Mouse (Mus musculus) CD4-positive, CD25-positive, alpha-beta regulatory T cell, adult 4 months (primary cell): Measurements from ENCODE around the gene Slc39a11. TPM values are rescaled to one million over a fixed set of nuclear protein-coding genes. Genes with fewer than 3 reads are reported as not detected.

ENCODE experiments used
- ATAC-seq: one replicate; pipeline ENCODE4 v1.8.0; 2017
- polyA plus RNA-seq, 2 experiments: library from polyadenylated mRNA; unstranded; fragments of 100-300 nt; shearing (Covaris generic); gene quantifications; one replicate each; pipeline ENCODE4 v1.2.1; 2017

The Slc39a11 gene
- 10 to 100 TPM; 12.0 to 17.9 TPM for polyA plus RNA-seq

DNA sequence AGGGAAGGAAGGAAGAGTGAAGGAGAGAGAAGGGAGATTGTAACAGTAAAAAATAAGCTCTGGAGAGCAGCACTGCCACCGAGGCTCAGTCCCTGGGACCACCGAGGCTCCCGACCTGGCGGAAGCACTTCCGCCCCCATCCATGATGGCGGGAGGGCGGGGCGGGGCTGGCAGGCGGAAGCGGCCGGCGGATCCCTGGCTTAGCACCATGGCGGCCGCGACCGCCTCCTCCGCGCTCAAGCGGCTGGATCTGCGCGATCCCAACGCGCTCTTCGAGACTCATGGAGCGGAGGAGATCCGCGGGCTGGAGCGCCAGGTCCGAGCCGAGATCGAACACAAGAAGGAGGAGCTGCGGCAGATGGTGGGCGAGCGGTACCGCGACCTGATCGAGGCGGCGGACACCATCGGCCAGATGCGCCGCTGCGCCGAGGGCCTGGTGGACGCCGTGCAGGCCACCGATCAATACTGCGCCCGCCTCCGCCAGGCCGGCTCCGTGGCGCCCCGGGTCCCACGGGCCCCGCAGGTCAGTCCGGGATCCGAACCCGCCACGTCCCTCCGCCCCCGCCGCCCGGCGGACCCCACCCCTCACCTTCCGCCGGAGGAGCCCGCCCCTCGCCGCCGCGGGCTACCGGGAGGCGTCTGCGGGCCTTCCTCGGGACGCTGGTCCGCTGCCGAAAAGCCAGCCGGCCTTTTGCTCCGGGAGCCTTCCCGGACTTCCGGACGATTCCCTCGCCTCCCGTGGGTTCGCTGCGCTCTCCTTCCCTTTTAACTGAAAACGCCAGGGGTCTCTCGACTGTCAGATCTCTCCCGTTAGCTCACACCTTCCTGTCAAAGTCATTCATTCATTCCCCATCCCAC, at the start of gene Slc39a11:
TSS of gene Slc39a11 (minus strand) at position 727 of the 858 bp plus-strand sequence.
- ATAC-seq, result peak; percentile 74

DNA sequence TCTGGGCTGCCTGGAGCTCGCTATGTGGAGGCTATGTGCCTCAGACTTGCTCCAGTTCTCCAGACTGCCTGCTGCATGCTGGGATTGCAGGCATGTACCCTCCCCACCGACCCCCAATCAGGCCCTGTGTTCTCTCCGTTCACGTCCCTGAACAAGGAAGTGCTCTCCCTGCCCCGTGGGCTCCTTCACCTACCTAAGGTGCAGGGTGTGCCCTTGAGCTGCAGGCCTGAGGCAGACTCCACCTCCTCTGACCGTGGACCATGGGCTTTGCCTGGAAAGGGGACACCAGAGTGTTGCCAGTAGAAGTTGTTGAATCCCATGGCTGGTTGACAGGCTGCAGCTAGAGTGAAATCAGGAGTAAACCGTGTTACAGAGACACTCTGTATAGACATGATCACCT, 49.8 kb upstream of the Slc39a11 start:
- no peak for ATAC-seq

DNA sequence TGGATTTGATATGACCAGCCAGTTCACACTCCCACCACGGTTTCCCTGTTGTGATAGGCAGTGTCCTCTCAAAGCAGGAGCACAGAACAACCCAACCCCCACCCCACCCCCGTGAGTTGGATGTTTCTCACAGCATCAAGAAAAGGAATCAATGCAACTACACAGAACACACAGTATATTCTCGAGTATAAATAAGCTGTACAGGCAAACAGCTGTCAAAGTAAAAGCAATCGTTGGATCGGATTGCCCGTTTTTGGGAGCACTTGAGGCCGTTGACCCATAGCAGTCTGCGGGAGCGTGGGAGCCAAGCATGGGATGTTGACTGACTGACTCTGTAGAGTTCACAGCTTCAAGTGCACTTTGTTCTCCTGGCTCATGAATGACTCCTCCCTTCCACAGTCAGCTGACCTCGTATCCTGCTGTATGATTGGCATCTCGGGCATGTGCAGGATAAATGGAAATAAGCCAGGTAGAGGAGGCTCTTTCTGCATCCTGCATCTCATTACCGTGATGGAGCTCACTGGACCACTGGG, 48.2 kb upstream of the Slc39a11 start:
- ATAC-seq, result no peak

DNA sequence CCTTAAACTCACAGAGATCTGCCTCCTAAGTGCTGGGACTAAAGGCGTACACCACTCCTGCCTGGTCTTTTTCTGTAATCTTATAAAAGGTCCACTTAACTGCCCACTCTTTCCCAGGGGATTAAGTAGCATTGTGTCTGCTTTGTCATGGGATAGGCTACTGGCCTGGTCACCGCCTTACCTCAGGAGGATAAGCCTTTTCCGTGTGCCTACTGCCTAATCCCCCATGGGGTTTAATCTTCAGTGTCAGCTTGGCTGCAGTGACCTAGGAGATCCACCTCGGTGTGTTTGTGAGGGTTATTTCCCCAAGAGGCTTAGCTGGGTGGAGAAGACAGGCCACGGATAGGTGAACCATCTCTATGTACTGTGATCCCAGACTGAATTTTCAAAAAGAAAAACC, 47.7 kb upstream of the Slc39a11 start:
- no peak for ATAC-seq

DNA sequence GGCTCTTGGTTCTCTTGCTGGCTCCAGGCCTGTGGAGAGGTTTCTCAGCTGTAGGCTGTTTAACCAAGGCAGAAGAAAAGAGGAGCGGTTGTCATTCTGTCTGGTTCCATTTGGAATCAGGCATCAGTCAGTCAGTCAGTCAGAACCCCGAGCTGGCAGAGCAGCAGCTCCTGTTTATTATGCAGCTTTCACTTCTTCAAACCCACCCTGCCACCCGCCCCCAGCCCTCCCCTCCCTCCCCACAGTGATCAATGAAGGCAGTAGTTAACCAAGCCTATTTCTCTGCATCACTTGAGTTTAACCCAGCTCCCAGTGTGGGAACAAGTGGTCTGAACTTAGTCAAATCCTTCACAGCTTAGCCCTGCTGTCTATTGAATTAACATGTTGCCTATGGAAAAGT, 42.0 kb upstream of the Slc39a11 start:
- no peak for ATAC-seq

DNA sequence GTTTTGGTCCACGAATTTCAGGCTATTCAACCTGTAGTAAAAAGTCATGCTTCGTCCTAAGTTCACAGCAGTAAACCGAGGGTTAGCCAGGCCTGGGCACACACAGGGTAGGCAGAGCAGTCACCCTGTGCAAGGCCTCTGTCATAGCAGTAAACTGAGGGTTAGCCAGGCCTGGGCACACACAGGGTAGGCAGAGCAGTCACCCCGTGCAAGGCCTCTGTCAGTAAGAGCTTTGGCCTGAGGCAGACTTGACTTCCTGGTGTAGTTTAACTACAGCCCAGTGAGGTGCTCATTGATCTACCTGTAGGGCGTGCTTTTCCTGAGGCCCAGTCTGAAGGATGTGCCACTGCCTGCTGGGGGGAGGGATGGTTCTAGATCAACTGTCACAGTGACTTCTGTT, 41.4 kb upstream of the Slc39a11 start:
- ATAC-seq, result no peak

DNA sequence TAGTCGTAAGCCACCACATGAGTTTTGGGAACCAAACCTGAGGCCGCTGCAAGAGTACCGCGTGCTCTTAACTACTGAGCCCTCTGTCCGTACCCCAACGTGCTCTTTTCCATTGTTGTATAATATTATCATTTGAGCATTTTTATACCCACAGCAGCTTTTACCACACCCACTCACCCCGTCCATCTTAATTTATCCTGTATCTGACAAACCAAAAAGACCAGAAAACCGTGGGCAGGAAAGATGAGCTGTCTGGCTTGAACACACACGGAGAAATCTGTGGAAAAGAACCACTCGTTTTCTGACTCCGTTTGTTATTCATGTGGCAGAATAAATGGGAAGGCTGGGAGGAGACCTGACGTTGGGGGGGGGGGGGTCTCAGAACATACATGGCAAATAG, 40.6 kb upstream of the Slc39a11 start:
- no peak for ATAC-seq

DNA sequence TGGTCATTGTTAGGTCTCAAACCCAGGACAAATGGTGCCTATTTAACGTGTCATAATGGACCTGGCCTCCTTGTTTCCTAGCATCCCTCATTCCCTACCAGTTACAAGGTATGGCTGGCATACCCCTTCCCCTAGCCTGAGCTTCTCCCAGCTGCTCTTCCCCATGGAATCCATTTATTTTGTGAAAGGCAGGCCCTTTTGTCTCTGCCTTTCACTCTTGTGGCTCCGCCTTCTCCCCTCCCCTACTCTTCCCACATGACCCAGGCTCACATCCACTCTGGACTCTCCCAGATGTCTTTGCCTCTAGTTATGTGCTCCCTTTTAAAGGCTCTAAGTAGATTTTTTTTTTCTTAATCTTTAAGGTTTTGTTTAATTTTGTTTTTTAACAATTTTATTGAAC, 37.2 kb upstream of the Slc39a11 start:
- no peak for ATAC-seq

DNA sequence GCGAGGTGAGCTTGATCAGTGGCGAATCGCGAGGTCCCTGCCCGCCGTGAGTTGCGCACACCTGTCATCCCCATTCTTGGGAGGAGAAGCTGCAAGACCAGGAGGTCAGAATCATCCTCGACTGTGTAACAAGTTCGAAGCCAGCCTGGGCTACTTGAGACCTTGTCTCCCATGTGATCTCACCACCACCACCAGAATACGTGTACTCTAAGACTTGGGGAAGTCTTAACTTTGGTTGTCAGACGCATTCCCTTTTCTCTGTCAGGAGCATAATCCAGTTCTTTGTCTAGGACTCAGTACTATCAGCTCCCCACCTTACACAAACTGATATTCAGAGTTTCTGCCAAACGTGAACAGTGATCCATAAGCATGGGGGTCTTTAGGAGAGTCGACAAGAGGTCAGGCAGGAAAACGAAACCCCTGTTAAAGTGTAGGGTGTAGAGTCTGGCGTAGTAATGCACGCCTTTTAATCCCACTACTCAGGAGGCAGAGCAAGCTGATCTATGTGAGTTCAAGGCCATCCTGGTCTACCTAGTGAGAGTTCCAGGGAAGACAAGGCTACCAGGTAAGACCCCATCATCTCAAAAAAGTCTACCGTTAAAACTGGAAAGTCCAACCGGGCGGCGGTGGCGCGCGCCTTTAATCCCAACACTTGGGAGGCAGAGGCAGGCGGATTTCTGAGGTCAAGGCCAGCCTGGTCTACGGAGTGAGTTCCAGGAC, 35.0 kb upstream of the Slc39a11 start:
- ATAC-seq, result peak; percentile 20

DNA sequence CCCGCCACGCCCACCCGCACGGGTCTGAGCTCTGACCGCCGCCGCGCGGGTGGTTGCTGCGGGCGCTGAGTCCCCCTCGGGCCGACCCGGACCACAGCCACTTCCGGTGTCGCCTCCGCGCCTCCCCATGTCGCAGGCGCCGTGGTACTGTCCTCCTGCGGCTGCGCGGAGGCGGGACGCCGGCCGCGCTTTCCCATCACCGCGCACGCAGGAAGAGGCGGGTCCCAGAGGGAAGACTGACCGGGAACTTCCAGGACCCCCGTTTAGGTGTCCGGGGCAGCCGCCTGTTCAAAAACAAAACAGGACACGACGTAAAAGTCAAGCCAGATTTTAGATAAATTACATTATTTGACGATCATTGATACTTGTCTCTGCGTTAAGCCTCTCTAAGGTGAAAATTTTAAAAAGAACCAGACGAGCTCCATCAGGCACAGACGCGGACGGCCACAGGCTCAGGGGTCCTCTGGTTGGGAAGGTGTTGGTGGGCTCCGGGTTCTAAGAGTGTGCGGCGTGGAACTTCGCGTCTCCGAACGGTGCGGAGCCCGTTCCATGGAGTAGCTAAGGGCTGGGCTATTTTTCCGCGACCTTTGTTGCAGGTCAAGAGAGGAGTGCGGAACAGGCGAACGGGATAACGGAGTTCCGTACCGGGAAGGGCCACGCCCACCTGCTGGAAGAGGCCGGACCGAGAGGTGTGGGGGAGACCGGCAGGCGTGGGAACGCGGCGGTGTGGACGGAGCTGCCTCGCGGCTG, 34.3 kb upstream of the Slc39a11 start, which contains the start of the genes Fam104a and D11Wsu47e:
TSS of gene Fam104a (minus strand) at position 199 of the 750 bp plus-strand sequence.
TSS of gene D11Wsu47e (plus strand) at position 456 of the 750 bp plus-strand sequence.
- peak; percentile 90 for ATAC-seq

DNA sequence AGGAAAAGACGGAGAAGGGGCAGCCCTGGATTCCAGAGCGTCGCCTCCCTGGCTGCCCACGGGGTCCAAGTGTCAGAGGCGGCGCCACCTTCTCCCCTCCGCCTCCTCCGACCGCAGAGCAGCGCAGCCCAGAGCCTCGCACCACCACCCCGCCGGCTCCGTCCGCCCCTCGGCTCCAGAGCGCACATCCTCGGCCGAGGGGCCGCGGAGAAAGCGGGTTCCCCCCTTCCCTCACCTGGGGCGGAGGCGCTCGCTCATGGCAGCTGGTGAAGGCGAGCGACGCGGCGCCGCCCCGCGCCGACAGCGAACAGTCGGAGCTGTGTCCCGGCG, 33.7 kb upstream of the Slc39a11 start:
- ATAC-seq, result no peak

DNA sequence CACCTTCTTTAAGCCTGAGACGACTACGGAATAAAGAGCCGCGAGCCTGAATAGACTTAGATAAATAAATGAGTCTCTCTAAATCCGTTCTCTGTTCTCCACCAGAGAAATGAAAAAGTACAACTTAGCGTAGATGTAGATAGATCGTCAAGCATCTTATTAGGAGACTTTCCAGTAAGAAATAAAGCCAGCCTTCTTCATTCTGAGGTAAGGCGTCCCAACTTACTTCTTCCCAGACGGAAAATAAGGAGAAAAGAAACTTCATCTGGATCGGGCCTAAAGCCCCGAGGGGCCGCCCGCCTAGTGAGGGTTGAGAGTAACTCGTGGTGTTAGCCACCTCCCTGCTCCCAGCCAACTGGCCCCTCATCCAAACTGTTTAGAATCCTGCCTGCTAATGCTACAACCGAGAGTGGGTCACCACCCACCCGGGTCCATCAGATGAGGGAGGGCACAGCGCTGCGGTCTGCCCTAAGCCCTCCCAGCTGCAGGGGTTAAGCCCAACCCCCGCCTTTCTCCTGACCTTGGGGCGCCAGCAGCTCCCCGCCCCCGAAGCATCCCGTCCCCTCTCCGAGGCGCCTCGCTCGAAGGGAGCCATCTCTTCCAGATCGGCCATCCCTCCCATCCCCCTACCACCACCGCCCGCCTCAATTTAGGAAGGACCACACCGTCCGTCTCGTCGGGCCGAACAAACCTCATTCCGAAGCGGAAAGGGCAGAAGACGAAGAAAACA, 33.2 kb upstream of the Slc39a11 start:
- peak; percentile 21 for ATAC-seq

DNA sequence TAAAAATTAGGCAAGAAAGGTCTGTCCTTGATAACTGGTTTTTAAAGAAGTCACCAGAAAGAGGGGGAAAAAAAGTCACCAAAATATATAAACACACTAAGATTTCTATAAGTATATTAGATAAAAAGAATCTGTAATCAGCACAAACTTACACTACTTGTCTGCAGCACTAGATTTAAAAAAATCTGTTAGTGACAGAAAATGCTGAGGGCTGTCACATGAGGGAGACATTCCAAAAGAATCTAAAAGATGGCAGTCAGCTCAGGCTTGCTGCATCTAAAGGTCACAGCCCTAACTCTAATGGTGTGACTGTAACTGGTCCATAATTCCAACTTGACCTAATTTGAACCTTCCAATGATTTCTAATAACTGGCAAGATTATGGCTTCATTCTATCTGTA, 32.1 kb upstream of the Slc39a11 start:
- no peak for ATAC-seq

DNA sequence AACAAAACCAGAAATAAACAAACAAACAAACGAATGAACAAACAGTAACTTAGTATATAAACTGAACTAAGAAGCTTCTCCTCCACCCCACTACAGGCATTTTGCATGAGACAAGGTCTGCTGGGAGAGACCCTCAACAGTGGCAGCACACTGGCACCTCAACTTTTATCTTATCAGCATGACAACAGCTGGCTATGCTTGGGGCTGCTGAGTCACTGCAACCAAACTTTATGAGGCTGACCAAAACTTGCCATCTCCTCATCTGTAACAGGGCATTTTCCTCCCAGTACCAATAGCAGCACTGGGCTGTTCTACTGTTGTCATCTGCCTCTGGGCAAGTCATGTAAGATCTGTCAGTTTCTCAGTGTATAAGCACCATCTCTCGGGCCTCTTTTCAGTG, 31.1 kb upstream of the Slc39a11 start:
- no peak for ATAC-seq

DNA sequence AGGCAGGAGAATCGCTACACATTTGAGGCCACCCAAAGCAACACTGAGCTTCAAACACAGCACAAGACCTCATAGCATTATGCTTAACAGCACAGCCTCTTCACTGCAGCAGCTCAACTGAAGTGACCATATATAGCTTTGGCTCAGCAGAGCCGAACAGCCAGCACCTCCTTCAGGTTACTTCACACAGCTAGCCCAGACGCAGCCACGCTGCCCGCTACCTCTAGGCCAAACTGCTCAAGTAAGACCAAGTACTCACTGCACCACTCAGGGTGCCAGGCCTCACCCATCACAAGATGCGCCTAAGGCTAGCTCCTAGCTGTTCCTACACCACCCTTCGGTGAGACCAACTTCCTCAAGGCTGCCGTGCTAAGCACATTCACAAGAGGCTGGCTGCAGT, 28.5 kb upstream of the Slc39a11 start:
- ATAC-seq, result no peak

DNA sequence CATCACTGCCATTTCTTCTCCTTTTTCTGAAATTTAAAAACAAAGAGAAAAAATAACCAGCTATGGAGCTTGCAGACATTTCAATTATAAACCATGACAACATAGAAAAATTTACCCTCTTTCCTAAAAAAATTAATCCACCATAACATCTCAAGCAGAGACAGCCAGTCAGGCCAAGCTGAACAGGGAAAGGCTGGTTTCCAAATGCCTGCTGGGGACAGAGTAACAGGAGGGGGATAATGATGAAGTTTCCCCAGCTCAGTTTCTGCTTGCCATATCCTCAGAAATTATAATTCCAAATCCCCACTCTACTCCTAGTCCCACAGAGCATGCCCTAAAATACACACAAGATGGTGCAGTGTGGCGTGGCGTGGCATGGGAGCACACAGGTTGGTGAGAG, 27.5 kb upstream of the Slc39a11 start:
- no peak for ATAC-seq

DNA sequence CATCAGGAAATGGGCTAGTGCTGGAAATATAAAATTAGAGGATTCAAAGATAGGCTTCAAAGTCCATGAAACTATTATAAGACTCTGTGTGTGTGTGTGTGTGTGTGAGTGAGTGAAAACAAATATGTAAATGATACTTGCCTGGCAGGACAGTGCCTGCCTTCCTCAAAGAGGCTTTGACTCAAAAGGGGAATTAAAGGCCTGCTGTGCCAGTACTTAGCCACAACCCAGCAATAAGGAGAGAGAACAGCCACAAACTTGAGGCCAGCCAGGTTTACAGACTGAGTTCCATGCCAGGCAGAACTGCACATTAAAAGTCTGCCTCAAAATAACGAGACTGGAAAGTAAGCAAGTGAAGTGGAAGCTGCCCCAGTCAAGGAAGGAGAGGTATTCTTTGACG, 27.0 kb upstream of the Slc39a11 start:
- ATAC-seq, result no peak

DNA sequence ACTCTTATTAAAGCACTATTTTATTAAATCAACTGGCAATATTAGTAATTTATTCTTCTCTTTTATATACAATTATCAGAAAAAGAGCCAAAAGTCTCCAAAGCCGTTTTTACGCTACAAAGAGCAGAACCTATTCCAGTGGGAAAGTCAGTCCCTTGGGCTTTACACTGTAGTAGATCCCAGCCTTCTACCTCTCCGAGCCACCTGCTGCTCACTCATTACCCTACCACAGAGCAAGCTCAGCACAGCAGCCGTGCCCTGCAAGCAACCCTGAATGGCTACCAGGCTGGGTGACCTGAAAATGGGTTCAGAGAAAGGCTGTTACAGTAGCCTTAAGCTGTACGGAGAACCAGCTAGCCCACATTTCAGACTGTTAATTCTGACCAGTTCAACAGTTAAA, 24.7 kb upstream of the Slc39a11 start:
- no peak for ATAC-seq

DNA sequence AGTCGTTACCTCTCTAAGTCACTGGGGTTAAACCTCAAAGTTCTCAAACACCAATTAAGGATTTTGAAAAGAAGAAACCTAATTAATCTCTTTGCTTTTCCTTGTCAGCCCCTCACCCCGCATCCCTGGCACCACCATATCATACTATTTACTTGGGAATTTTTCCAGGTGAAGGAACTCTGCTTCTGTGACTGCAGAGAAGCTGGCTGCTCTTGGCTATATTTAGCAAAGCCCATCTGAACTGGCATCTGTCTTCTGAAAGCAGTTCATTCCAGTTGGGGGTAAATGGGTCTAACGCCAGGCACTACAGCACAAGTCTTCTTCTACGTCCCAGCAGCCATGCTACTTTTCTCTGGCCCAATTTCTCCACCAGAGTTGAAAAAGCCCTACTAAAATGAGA, 23.7 kb upstream of the Slc39a11 start:
- ATAC-seq, result no peak

DNA sequence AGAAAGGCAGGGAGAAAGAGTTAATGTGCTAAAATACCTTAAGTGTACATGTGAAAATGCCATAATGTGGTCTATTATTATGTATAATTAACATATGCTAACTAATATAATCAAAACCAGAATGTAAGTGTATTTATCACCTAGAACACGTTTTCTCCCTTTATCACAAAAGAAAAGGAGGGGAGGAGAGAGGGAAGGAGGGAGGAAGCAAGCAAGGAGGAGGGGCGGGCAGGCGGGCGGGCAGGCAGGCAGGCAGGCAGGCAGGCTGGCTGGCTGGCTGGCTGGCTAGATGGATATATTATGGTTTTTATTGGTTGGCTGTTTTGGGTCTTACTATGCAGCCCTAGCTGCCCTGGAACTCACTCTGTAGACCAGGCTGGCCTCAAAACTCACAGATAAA, 19.8 kb upstream of the Slc39a11 start:
- no peak for ATAC-seq

DNA sequence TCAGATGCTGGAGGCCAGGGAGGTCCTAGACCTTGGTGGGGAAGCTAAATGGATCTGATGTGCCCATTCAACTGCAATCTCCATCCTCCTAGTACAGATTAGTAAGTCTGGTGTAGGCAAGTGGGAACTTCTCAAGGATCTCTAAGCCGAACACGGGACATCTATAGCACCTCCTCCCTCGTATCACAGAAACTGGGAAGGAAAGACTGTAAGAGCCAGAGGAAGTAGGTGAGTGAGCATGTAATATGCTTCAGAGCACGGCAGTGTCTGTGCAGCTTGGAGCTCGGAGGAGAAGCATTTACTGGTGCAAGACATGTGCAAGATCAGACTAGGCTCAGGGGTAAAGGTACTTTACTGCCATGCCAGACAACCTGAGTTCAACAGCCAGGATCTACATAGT, 19.0 kb upstream of the Slc39a11 start:
- ATAC-seq, result no peak

DNA sequence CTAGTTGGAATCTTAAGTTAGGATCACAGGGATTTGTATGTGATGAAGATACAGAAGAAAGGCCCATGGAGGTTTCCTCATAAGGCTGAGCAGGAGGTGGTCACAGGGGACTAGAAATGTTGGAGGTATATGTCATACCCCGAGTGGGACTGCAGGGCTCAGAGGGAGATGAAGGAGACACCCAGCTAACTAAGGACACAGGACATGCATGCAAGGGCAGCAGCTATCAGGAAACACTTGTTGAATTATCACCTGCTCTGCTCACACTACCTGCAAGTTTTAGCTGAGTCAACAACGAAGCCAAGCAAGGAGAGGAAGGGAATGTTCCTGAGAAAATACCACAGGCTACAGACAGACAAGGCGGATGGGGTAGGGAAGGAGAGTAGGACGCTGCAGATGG, 17.8 kb upstream of the Slc39a11 start:
- ATAC-seq, result no peak
